Mouse (Mus musculus) heart, embryonic 11.5 days (tissue): ENCODE measurements at regions not wholly inside any gene's neighbourhood (a gene's known extent, or its start where the extent isn't known, plus 50 kb on each side); places are given as distances from the start of the nearest gene placed in this dataset.

Experiments used
- ATAC-seq: fragments of 200-750 bp; cut with Nextera tagmentation; replicated peaks from 2 replicates; pipeline ENCODE4 v1.8.0; 2017; ENCODE audit warnings: moderate library complexity; ENCODE audit not compliant: insufficient number of reproducible peaks, low FRiP score, low TSS enrichment
- H3K27ac ChIP-seq: fragments of 300-500 bp; sonication (generic); 2 replicates; pipeline ENCODE4 v1.5.1; 2014; ENCODE audit warnings: mild to moderate bottlenecking, low read depth, low read length
- H3K27me3 ChIP-seq: fragments of 300-500 bp; sonication (generic); 2 replicates; pipeline ENCODE4 v1.6.1; 2014; ENCODE audit warnings: mild to moderate bottlenecking, low read length, mixed read lengths; ENCODE audit not compliant: control insufficient read depth, insufficient read depth
- H3K36me3 ChIP-seq: fragments of 300-500 bp; sonication (generic); 2 replicates; pipeline ENCODE4 v1.6.1; 2014; ENCODE audit warnings: mild to moderate bottlenecking, low read length, moderate library complexity, mixed read lengths; ENCODE audit not compliant: control insufficient read depth, insufficient read depth
- H3K4me1 ChIP-seq: fragments of 300-500 bp; sonication (generic); 2 replicates; pipeline ENCODE4 v1.6.1; 2014; ENCODE audit warnings: low read length; ENCODE audit not compliant: control insufficient read depth, insufficient read depth
- H3K4me2 ChIP-seq: fragments of 300-500 bp; sonication (generic); 2 replicates; pipeline ENCODE4 v1.6.1; 2014; ENCODE audit warnings: mild to moderate bottlenecking, moderate library complexity
- H3K4me3 ChIP-seq: fragments of 300-500 bp; sonication (generic); 2 replicates; pipeline ENCODE4 v1.5.1; 2014; ENCODE audit warnings: low read depth, low read length
- H3K9ac ChIP-seq: fragments of 300-500 bp; sonication (generic); 2 replicates; pipeline ENCODE4 v1.6.1; 2014; ENCODE audit warnings: mild to moderate bottlenecking, low read depth, low read length, moderate library complexity
- H3K9me3 ChIP-seq: fragments of 300-500 bp; sonication (generic); replicated peaks from 2 replicates; pipeline ENCODE4 v1.6.1; 2016; ENCODE audit warnings: low read length; ENCODE audit not compliant: control insufficient read depth
- WGBS: fragments of 180-500 bp; shearing (Covaris S2); extraction: QIAGEN DNeasy Blood & Tissue Kit; methylation state at CpG from one replicate; pipeline ENCODE4 v1.1.7; 2014; ENCODE audit not compliant: insufficient replicate concordance; 5-methylcytosine and 5-hydroxymethylcytosine counted together

GRCm38 (mm10) chr3:121618561-121618960 is 52.0 kb upstream of the 4930432M17Rik start:
- Histone ChIP-seq H3K9me3 (no peaks in the 10 kb centered on the region), H3K27me3 (no peaks in the 10 kb centered on the region), H3K4me3 (no peak overlapping the region), H3K4me1 (peaks cover 12% of the 10 kb centered on the region), H3K4me2 (no peak overlapping the region), H3K36me3 (no peaks in the 10 kb centered on the region), H3K27ac (no peak overlapping the region), H3K9ac (no peak overlapping the region)
- ATAC-seq = no peak
- 27% methylated on average over 2 of the region's 2 CpGs for WGBS

- Histone ChIP-seq H3K27ac (no peak overlapping the region), H3K4me2 (no peak overlapping the region), H3K27me3 (no peaks in the 10 kb centered on the region), H3K9ac (no peak overlapping the region), H3K36me3 (no peaks in the 10 kb centered on the region), H3K4me3 (no peak overlapping the region), H3K4me1 (peaks cover 12% of the 10 kb centered on the region), H3K9me3 (no peaks in the 10 kb centered on the region)
- WGBS = 54% methylated on average over 2 of the region's 2 CpGs
- ATAC-seq = no peak
These were observed 52.4 kb upstream of the 4930432M17Rik start for GRCm38 (mm10) chr3:121618161-121618560.

GRCm38 (mm10) chr3:121617351-121617750 is 53.2 kb upstream of the 4930432M17Rik start:
- no peak for ATAC-seq
- Histone ChIP-seq H3K36me3 (no peaks in the 10 kb centered on the region), H3K9me3 (no peaks in the 10 kb centered on the region), H3K27me3 (no peaks in the 10 kb centered on the region), H3K4me1 (peaks cover 12% of the 10 kb centered on the region), H3K4me3 (no peak overlapping the region), H3K4me2 (no peak overlapping the region), H3K9ac (no peak overlapping the region), H3K27ac (no peak overlapping the region)
- 38% methylated on average over 7 of the region's 7 CpGs for WGBS

- no peaks in the 10 kb centered on the region for H3K9me3 ChIP-seq
- no peak overlapping the region for H3K9ac ChIP-seq
- no peak for ATAC-seq
- no peaks in the 10 kb centered on the region for H3K27me3 ChIP-seq
- H3K27ac ChIP-seq = no peak overlapping the region
- H3K4me1 ChIP-seq = peaks cover 12% of the 10 kb centered on the region
- 87% methylated on average over 5 of the region's 5 CpGs for WGBS
- no peaks in the 10 kb centered on the region for H3K36me3 ChIP-seq
- no peak overlapping the region for H3K4me2 ChIP-seq
- no peak overlapping the region for H3K4me3 ChIP-seq
These were observed 54.5 kb upstream of the 4930432M17Rik start for GRCm38 (mm10) chr3:121616075-121616474.

- H3K9me3 ChIP-seq = no peaks in the 10 kb centered on the region
- no peak overlapping the region for H3K27ac ChIP-seq
- peaks cover 12% of the 10 kb centered on the region for H3K4me1 ChIP-seq
- no peaks in the 10 kb centered on the region for H3K36me3 ChIP-seq
- ATAC-seq = no peak
- peak overlapping the region; percentile 24; the same call in 1 of the 2 replicates for H3K4me2 ChIP-seq
- WGBS = 63% methylated on average over 7 of the region's 7 CpGs
- H3K9ac ChIP-seq = no peak overlapping the region
- H3K27me3 ChIP-seq = no peaks in the 10 kb centered on the region
- no peak overlapping the region for H3K4me3 ChIP-seq
These were observed 55.8 kb upstream of the 4930432M17Rik start for GRCm38 (mm10) chr3:121614741-121615140.

- WGBS = 64% methylated on average over 3 of the region's 3 CpGs
- no peaks in the 10 kb centered on the region for H3K27me3 ChIP-seq
- H3K9me3 ChIP-seq = no peaks in the 10 kb centered on the region
- no peak overlapping the region for H3K27ac ChIP-seq
- ATAC-seq = no peak
- H3K4me3 ChIP-seq = no peak overlapping the region
- H3K4me1 ChIP-seq = peaks cover 8% of the 10 kb centered on the region; the same call in 1 of the 2 replicates
- H3K4me2 ChIP-seq = no peak overlapping the region
- no peak overlapping the region for H3K9ac ChIP-seq
- no peaks in the 10 kb centered on the region for H3K36me3 ChIP-seq
These were observed 57.3 kb upstream of the 4930432M17Rik start for GRCm38 (mm10) chr3:121613224-121613623.

- 71% methylated on average over 7 of the region's 7 CpGs for WGBS
- H3K4me3 ChIP-seq = no peak overlapping the region
- H3K36me3 ChIP-seq = no peaks in the 10 kb centered on the region
- H3K4me1 ChIP-seq = no peaks in the 10 kb centered on the region
- no peak overlapping the region for H3K27ac ChIP-seq
- no peaks in the 10 kb centered on the region for H3K27me3 ChIP-seq
- ATAC-seq = no peak
- no peak overlapping the region for H3K9ac ChIP-seq
- no peaks in the 10 kb centered on the region for H3K9me3 ChIP-seq
- no peak overlapping the region for H3K4me2 ChIP-seq
These were observed 60.7 kb upstream of the 4930432M17Rik start for GRCm38 (mm10) chr3:121609845-121610244.

GRCm38 (mm10) chr3:121609090-121609489 is 61.5 kb upstream of the 4930432M17Rik start:
- Histone ChIP-seq H3K9ac (no peak overlapping the region), H3K27me3 (no peaks in the 10 kb centered on the region), H3K4me2 (no peak overlapping the region), H3K27ac (no peak overlapping the region), H3K36me3 (no peaks in the 10 kb centered on the region), H3K4me1 (no peaks in the 10 kb centered on the region), H3K4me3 (no peak overlapping the region), H3K9me3 (no peaks in the 10 kb centered on the region)
- 53% methylated on average over 7 of the region's 7 CpGs for WGBS
- ATAC-seq = no peak

GRCm38 (mm10) chr3:121604737-121605136 is 65.8 kb upstream of the 4930432M17Rik start:
- Histone ChIP-seq H3K9me3 (no peaks in the 10 kb centered on the region), H3K36me3 (no peaks in the 10 kb centered on the region), H3K4me2 (no peak overlapping the region), H3K9ac (no peak overlapping the region), H3K4me3 (no peak overlapping the region), H3K27ac (no peak overlapping the region), H3K27me3 (no peaks in the 10 kb centered on the region), H3K4me1 (peaks cover 3% of the 10 kb centered on the region; the same call in 1 of the 2 replicates)
- 74% methylated on average over 6 of the region's 6 CpGs for WGBS
- ATAC-seq = no peak
